Mouse (Mus musculus): ENCODE results near the gene Ier5l. TPM values are rescaled to one million over a fixed set of nuclear protein-coding genes. Genes with fewer than 3 reads are reported as not detected.

Gene Ier5l
- total RNA-seq (2014; rRNA removed) (26.5 and 30.2 TPM in 2 replicates), polyA plus RNA-seq (2015; fragmentation: Nextera tagmentation; extraction: Ambion mirVana) (2.4 and 2.8 TPM in 2 replicates)

GRCm38 (mm10) chr2:30474039-30474438 is at the start of gene Ier5l:
Ier5l (minus strand) TSS chr2:30474219.
- Histone ChIP-seq H3K4me3 (ENCODE audit: low read length) (peak within 1 kb of the TSS; percentile 80), H3K9me3 (ENCODE audit: low read length) (no peaks in the 10 kb centered on the region), H3K27me3 (ENCODE audit: insufficient read depth, low read length) (no peaks in the 10 kb centered on the region), H3K4me2 (ENCODE audit: low read depth, low read length) (peak within 1 kb of the TSS; percentile 77), H3K4me1 (ENCODE audit: insufficient read depth, low read length) (peaks cover 14% of the 10 kb centered on the region), H3K27ac (peak within 1 kb of the TSS; percentile 88), H3K9ac (replicated peaks; ENCODE audit: low read length) (peak within 1 kb of the TSS; percentile 91), H3K36me3 (ENCODE audit: insufficient read depth, low read length) (no peaks in the 10 kb centered on the region)
- no peak for TF ChIP-seq CTCF (IDR thresholded peaks at IDR 0.05; ENCODE audit: low read depth)
- peak; percentile 92 for ATAC-seq
- DNase-seq (ENCODE audit: low spot score): peak; percentile 97
- WGBS: under 1% methylated on average over 30 of the region's 37 CpGs

DNA sequence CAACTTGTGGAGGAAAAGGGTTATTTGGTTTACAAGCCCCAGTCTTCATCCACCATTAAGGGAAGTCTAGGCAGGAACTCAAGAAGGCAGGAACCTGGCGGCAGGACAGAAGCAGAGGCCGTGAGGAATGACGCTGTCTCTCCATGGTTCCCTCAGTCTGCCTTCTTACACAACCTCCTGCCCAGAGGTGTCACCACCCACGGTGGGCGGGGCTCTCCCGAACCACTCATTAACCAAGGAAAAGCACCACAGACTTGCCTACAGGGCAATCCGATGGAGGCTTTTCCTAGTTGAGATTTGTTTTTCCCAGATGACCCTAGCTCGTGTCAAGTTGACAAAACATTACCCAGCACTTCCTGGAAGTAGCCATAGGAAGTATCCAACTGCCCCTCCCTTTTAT is 49.7 kb upstream of the Ier5l start:
- no peak for TF ChIP-seq CTCF (IDR thresholded peaks at IDR 0.05; ENCODE audit: low read depth)
- H3K4me2 ChIP-seq (ENCODE audit: low read depth, low read length): no peak overlapping the region
- no peaks in the 10 kb centered on the region for H3K9me3 ChIP-seq (ENCODE audit: low read length)
- no peak for DNase-seq (ENCODE audit: low spot score)
- no peak overlapping the region for H3K9ac ChIP-seq (replicated peaks; ENCODE audit: low read length)
- no peak overlapping the region for H3K4me3 ChIP-seq (ENCODE audit: low read length)
- no peak for ATAC-seq
- 73% methylated on average over 8 of the region's 8 CpGs for WGBS
- H3K27me3 ChIP-seq (ENCODE audit: insufficient read depth, low read length): no peaks in the 10 kb centered on the region
- no peaks in the 10 kb centered on the region for H3K4me1 ChIP-seq (ENCODE audit: insufficient read depth, low read length)
- no peak overlapping the region for H3K27ac ChIP-seq
- no peaks in the 10 kb centered on the region for H3K36me3 ChIP-seq (ENCODE audit: insufficient read depth, low read length)

DNA sequence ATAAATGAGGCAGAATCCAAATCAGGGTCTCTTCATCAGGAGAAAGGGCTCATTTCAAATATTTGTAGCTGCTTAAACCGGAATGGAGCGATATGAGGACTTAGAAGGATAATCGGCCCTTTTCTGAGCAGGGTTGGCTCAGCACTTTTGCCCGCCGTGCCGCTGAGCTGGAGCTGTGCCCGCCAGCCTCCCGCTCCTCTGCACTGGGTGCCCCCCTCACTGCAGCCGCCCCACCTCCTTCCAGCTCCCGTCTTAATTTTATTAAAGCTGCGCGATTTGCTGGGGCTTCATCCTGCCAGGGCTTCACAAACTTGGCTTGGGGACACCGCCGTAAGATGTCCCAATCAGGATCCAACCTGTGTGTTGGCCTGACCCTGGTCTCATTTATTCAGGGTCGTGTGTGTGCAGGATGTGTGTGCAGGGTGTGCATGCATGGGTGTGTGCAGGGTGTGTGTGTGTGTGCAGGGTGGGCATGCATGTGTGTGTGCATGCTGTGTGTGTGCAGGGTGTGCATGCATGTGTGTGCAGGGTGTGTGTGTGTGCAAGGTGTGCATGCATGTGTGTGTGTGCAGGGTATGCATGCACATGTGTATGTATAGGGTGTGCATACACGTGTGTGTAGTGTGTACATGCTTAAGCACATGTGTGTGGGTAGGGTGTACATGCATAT is 36.8 kb upstream of the Ier5l start:
- Histone ChIP-seq H3K36me3 (ENCODE audit: insufficient read depth, low read length) (no peaks in the 10 kb centered on the region), H3K9ac (replicated peaks; ENCODE audit: low read length) (no peak overlapping the region), H3K27me3 (ENCODE audit: insufficient read depth, low read length) (no peaks in the 10 kb centered on the region), H3K4me2 (ENCODE audit: low read depth, low read length) (no peak overlapping the region), H3K27ac (no peak overlapping the region), H3K4me3 (ENCODE audit: low read length) (no peak overlapping the region), H3K9me3 (ENCODE audit: low read length) (no peaks in the 10 kb centered on the region), H3K4me1 (ENCODE audit: insufficient read depth, low read length) (no peaks in the 10 kb centered on the region)
- 39% methylated on average over 16 of the region's 16 CpGs for WGBS
- no peak for TF ChIP-seq CTCF (IDR thresholded peaks at IDR 0.05; ENCODE audit: low read depth)
- 0 out of 2 replicates have a peak, but pooled peaks have one; percentile 35 for ATAC-seq
- DNase-seq (ENCODE audit: low spot score): peak; percentile 22

DNA sequence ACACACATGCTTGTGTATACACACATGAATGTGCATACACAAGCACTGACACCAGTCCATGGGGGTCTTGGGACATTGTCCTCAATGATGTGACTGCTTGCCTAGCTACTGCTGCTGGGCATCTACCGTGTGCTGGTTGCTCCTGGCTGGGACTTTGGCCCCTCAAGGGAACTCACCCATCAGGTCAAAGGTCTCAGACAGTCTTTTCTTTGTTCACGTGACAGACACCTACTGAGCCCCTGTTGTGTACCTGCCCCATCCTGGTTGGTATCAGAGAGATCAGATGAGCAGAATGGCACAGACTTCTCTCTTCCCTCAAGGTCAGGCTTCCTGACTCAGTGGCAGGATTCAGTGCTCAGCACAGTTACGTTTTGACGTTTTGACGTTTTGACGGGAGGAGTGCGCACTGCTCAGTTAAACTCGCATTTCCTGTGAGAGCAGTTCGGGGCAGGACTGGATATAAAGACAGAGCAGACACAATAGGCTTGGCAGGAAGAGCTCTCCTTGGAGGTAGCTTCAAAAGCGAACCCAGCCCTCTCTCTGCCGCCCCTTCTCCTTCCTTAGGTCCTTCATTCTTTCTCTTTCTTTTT is 33.2 kb upstream of the Ier5l start:
- Histone ChIP-seq H3K9ac (replicated peaks; ENCODE audit: low read length) (no peak overlapping the region), H3K4me3 (ENCODE audit: low read length) (no peak overlapping the region), H3K27ac (no peak overlapping the region), H3K36me3 (ENCODE audit: insufficient read depth, low read length) (no peaks in the 10 kb centered on the region), H3K27me3 (ENCODE audit: insufficient read depth, low read length) (no peaks in the 10 kb centered on the region), H3K4me1 (ENCODE audit: insufficient read depth, low read length) (no peaks in the 10 kb centered on the region), H3K9me3 (ENCODE audit: low read length) (no peaks in the 10 kb centered on the region), H3K4me2 (ENCODE audit: low read depth, low read length) (no peak overlapping the region)
- WGBS: 62% methylated on average over 11 of the region's 11 CpGs
- no peak for TF ChIP-seq CTCF (IDR thresholded peaks at IDR 0.05; ENCODE audit: low read depth)
- ATAC-seq (no peak), DNase-seq (ENCODE audit: low spot score) (no peak)

GRCm38 (mm10) chr2:30503677-30504621 is 29.9 kb upstream of the Ier5l start:
- H3K4me2 ChIP-seq (ENCODE audit: low read depth, low read length): no peak overlapping the region
- ATAC-seq (0 out of 2 replicates have a peak, but pooled peaks have one; percentile 22), DNase-seq (ENCODE audit: low spot score) (peak; percentile 56)
- 40% methylated on average over 23 of the region's 23 CpGs for WGBS
- H3K9ac ChIP-seq (replicated peaks; ENCODE audit: low read length): no peak overlapping the region
- no peaks in the 10 kb centered on the region for H3K36me3 ChIP-seq (ENCODE audit: insufficient read depth, low read length)
- H3K4me1 ChIP-seq (ENCODE audit: insufficient read depth, low read length): no peaks in the 10 kb centered on the region
- H3K4me3 ChIP-seq (ENCODE audit: low read length): no peak overlapping the region
- H3K9me3 ChIP-seq (ENCODE audit: low read length): no peaks in the 10 kb centered on the region
- H3K27ac ChIP-seq: peak overlapping the region; percentile 17; the same call in 1 of the 2 replicates
- TF ChIP-seq CTCF (IDR thresholded peaks at IDR 0.05; ENCODE audit: low read depth): no peak
- no peaks in the 10 kb centered on the region for H3K27me3 ChIP-seq (ENCODE audit: insufficient read depth, low read length)

DNA sequence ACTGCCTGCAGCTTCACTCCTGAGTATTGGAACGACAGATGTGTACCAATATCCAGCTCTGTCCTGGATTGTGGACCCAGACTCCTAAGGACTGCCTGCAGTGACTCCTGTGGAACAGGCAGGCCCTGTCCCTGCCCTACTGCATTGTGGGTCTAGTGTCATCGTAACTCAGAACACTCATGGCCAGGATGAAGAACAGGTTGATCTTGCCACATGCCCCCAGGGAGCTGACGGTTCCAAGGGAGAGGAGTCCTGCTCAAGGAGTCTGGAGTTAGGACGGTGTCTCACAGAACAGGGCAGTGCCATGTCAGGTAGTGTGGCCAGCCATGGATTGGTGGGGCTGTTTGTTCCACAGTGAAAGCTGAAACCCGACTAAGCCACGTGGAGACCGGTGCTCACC is 27.7 kb upstream of the Ier5l start:
- H3K4me2 ChIP-seq (ENCODE audit: low read depth, low read length): no peak overlapping the region
- H3K27me3 ChIP-seq (ENCODE audit: insufficient read depth, low read length): no peaks in the 10 kb centered on the region
- DNase-seq (ENCODE audit: low spot score) (no peak), ATAC-seq (no peak)
- H3K27ac ChIP-seq: no peak overlapping the region
- WGBS: 81% methylated on average over 7 of the region's 7 CpGs
- no peaks in the 10 kb centered on the region for H3K9me3 ChIP-seq (ENCODE audit: low read length)
- H3K4me3 ChIP-seq (ENCODE audit: low read length): no peak overlapping the region
- H3K36me3 ChIP-seq (ENCODE audit: insufficient read depth, low read length): no peaks in the 10 kb centered on the region
- TF ChIP-seq CTCF (IDR thresholded peaks at IDR 0.05; ENCODE audit: low read depth): no peak
- no peak overlapping the region for H3K9ac ChIP-seq (replicated peaks; ENCODE audit: low read length)
- no peaks in the 10 kb centered on the region for H3K4me1 ChIP-seq (ENCODE audit: insufficient read depth, low read length)
